Mouse (Mus musculus) midbrain, embryonic 16.5 days (tissue): ENCODE data around the gene Srxn1. TPM values are rescaled to one million over a fixed set of nuclear protein-coding genes. Genes with fewer than 3 reads are reported as not detected.

ENCODE experiments used
- ATAC-seq: fragments of 200-750 bp; cut with Nextera tagmentation; 2 replicates; pipeline ENCODE4 v1.8.0; 2017; ENCODE audit warnings: moderate TSS enrichment
- H3K27ac ChIP-seq: fragments of 300-500 bp; sonication (generic); 2 replicates; pipeline ENCODE4 v1.5.1; 2014; ENCODE audit warnings: mild to moderate bottlenecking, low read length, mixed read lengths
- H3K27me3 ChIP-seq: fragments of 300-500 bp; sonication (generic); 2 replicates; pipeline ENCODE4 v1.6.1; 2014; ENCODE audit warnings: low read depth, low read length, mixed read lengths; ENCODE audit not compliant: control insufficient read depth, insufficient read depth
- H3K36me3 ChIP-seq: fragments of 300-500 bp; sonication (generic); 2 replicates; pipeline ENCODE4 v1.6.1; 2014; ENCODE audit warnings: mild to moderate bottlenecking, low read length, moderate library complexity, mixed read lengths; ENCODE audit not compliant: control insufficient read depth, insufficient read depth
- H3K4me1 ChIP-seq: fragments of 300-500 bp; sonication (generic); 2 replicates; pipeline ENCODE4 v1.6.1; 2014; ENCODE audit warnings: mild to moderate bottlenecking, low read length, mixed read lengths; ENCODE audit not compliant: control insufficient read depth, insufficient read depth
- H3K4me2 ChIP-seq: fragments of 300-500 bp; sonication (generic); 2 replicates; pipeline ENCODE4 v1.6.1; 2014; ENCODE audit warnings: mild to moderate bottlenecking, low read length, mixed read lengths
- H3K4me3 ChIP-seq: fragments of 300-500 bp; sonication (generic); 2 replicates; pipeline ENCODE4 v1.5.1; 2014; ENCODE audit warnings: low read depth, mild to moderate bottlenecking, low read length, moderate library complexity, mixed read lengths
- H3K9ac ChIP-seq: fragments of 300-500 bp; sonication (generic); 2 replicates; pipeline ENCODE4 v1.6.1; 2014; ENCODE audit warnings: low read depth, low read length, mixed read lengths
- H3K9me3 ChIP-seq: fragments of 300-500 bp; sonication (generic); replicated peaks from 2 replicates; pipeline ENCODE4 v1.6.1; 2014; ENCODE audit warnings: mild to moderate bottlenecking, low read length, mixed read lengths; ENCODE audit not compliant: control insufficient read depth, poor library complexity, severe bottlenecking
- WGBS: fragments of 180-500 bp; shearing (Covaris S2); extraction: QIAGEN DNeasy Blood & Tissue Kit; methylation state at CpG from one replicate; pipeline ENCODE4 v1.1.7; 2014; 5-methylcytosine and 5-hydroxymethylcytosine counted together
- polyA plus RNA-seq: library from polyadenylated mRNA; unstranded; fragments of >200 nt; fragmentation: Nextera tagmentation; extraction: Ambion mirVana; gene quantifications from 2 replicates; pipeline ENCODE4 v1.2.1, GENCODE M21; 2015

Gene Srxn1
- polyA plus RNA-seq, 1 experiment from 2014 or later, result 25.4 TPM

DNA sequence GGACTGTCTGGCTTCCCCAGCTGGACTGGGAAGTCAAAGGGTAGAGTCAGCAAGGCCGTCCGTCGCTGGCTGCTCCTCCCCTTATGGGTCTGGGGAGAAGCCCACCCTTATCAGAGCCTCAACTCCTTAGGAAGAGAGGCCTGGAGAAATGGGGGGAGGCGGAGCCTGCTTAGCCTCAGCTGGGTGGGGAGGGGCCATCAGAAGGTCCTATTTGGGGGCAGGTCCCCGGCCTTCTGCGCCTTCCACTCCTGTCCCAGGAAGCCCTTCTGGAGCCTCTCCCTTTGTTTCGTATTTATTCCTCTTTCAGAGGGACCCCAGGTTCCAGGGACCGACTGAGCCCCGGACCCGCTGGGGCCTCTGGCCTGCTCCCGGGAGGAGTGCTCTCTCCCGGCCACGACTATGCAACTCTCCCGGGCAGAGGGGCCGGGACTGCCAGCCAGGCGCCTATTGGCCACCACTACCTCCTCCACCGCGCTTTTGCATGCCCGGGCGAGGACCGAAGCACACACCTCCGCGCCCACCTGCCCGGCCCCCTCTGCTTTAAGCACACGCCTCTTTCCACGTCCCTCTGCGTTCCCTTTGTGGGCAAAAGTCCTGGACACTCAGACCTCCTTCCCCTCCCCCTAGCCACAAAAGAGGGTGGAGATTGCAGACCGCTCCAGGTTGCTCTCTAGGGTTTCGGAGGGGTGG lies 10.3 kb upstream of the Srxn1 start:
- no peak overlapping the region for H3K27ac ChIP-seq
- no peaks in the 10 kb centered on the region for H3K27me3 ChIP-seq
- 9% methylated on average over 29 of the region's 29 CpGs for WGBS
- no peaks in the 10 kb centered on the region for H3K9me3 ChIP-seq
- H3K9ac ChIP-seq, result peak overlapping the region; percentile 49
- H3K4me1 ChIP-seq, result peaks cover 7% of the 10 kb centered on the region; the same call in 1 of the 2 replicates
- peaks cover 3% of the 10 kb centered on the region; the same call in 1 of the 2 replicates for H3K36me3 ChIP-seq
- H3K4me3 ChIP-seq, result no peak overlapping the region
- no peak for ATAC-seq
- peak overlapping the region; percentile 8; the same call in 1 of the 2 replicates for H3K4me2 ChIP-seq

DNA sequence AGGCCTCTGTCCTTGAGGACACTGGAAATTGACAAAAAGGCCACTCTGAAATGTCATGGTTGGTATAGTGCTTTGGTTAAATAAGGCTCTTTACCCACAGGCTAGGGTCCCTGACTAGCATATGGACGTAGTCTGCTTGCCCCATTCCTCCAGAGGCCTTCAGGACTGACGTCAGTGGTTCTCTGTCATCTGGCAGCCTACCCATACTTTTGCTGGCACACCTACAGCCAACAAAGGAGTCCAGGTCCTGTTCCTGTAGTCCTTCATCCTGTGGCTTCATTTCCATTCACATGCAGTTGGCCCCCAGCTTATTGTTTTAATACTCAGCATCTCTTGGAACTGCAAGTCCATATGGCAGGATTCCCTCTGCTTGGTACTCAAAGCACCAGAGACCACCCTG lies 8.4 kb upstream of the Srxn1 start:
- no peak for ATAC-seq
- no peaks in the 10 kb centered on the region for H3K9me3 ChIP-seq
- no peak overlapping the region for H3K9ac ChIP-seq
- H3K4me1 ChIP-seq, result peaks cover 7% of the 10 kb centered on the region; the same call in 1 of the 2 replicates
- no peaks in the 10 kb centered on the region for H3K27me3 ChIP-seq
- H3K27ac ChIP-seq, result no peak overlapping the region
- no peak overlapping the region for H3K4me3 ChIP-seq
- H3K36me3 ChIP-seq, result peaks cover 3% of the 10 kb centered on the region; the same call in 1 of the 2 replicates
- H3K4me2 ChIP-seq, result no peak overlapping the region
- WGBS, result 42% methylated on average over 2 of the region's 2 CpGs

DNA sequence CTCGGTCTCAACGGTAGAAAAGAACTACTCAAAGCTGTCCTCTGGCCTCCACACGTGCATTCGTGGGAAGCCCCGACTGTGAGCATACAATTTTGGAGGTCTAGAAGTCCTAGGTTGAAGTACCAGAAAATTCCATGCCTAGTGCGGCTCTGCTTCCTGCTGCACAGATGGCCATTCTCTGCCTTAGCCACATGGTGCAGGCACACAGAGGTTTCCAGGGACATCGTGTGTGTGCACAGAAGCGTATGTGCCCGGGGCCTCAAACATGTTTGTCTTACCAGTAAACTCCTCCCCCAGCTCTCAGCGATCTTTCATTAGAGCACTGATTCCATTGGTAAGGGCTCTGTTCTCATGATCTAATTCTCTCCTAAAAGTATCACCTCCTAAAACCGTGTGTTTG lies 7.4 kb upstream of the Srxn1 start:
- H3K36me3 ChIP-seq, result peaks cover 3% of the 10 kb centered on the region; the same call in 1 of the 2 replicates
- H3K9me3 ChIP-seq, result no peaks in the 10 kb centered on the region
- no peak overlapping the region for H3K4me3 ChIP-seq
- peaks cover 7% of the 10 kb centered on the region; the same call in 1 of the 2 replicates for H3K4me1 ChIP-seq
- WGBS, result 72% methylated on average over 11 of the region's 11 CpGs
- no peak overlapping the region for H3K4me2 ChIP-seq
- ATAC-seq, result no peak
- H3K27ac ChIP-seq, result no peak overlapping the region
- H3K27me3 ChIP-seq, result no peaks in the 10 kb centered on the region
- no peak overlapping the region for H3K9ac ChIP-seq

DNA sequence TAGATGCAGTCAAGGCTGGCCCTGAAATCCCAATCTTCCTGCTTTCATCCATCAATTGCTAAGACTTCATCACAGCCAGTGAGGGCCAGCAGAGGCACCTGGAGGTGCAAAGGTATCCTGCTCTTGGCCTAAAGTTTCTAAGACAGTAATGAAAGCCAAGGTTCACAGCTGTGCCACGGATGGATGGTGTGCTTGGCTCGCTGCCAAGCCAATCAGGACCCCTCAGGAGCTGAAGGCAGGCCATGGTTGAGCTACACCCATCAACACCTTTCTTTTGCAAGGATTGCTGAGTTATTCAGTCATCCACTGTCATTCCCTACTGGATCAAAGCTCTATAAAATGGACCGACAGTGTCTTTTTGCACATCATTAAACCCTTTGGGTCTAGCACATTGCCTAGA lies 5.8 kb upstream of the Srxn1 start:
- ATAC-seq, result no peak
- H3K27ac ChIP-seq, result no peak overlapping the region
- H3K4me1 ChIP-seq, result peaks cover 5% of the 10 kb centered on the region; the same call in 1 of the 2 replicates
- H3K36me3 ChIP-seq, result no peaks in the 10 kb centered on the region
- H3K9me3 ChIP-seq, result no peaks in the 10 kb centered on the region
- no peak overlapping the region for H3K9ac ChIP-seq
- 68% methylated on average over 3 of the region's 3 CpGs for WGBS
- no peaks in the 10 kb centered on the region for H3K27me3 ChIP-seq
- H3K4me3 ChIP-seq, result no peak overlapping the region
- no peak overlapping the region for H3K4me2 ChIP-seq

DNA sequence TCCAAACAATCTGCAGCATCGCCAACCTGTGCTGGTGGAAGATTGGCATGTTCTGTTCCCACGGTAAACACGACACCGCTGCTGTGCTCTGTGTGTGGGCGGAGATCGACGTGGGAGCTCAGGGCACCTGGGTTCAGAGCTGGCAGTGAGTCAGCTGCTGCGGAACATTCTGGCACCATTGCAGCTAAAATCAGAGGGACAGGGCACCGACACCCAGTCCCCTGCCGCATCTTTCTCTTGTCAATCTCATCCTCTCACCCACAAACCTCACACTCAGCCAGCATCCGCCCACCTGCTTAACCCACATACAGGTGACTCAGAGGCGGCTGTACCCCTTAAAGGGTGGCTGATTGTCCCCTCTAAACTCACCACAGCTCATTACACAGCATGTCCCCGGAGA lies 3.6 kb upstream of the Srxn1 start:
- Histone ChIP-seq H3K36me3 (no peaks in the 10 kb centered on the region), H3K4me3 (no peak overlapping the region), H3K27ac (no peak overlapping the region), H3K9me3 (no peaks in the 10 kb centered on the region), H3K4me2 (no peak overlapping the region), H3K9ac (no peak overlapping the region), H3K4me1 (peaks cover 7% of the 10 kb centered on the region), H3K27me3 (no peaks in the 10 kb centered on the region)
- no peak for ATAC-seq
- 73% methylated on average over 13 of the region's 13 CpGs for WGBS

DNA sequence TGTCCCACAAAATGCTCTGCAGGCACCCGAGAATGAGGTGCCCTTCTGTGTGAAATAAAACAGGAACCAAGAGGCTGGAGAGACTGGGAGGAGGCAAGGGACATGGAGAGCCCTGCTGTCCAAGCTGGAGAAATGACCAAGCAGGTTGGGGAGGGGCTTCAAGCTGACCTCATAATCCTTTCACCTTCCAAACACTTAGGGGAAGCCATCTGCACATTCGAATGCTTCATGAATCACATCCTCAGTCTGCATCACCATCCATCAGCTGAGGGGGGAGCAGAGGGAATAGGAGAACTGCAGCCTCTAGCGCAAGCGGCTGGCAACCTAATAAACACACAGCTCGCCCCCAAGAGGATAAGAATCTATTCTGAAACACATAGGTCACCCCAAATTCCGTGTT lies 2.9 kb upstream of the Srxn1 start:
- Histone ChIP-seq H3K9ac (no peak overlapping the region), H3K27me3 (no peaks in the 10 kb centered on the region), H3K4me1 (peaks cover 7% of the 10 kb centered on the region), H3K9me3 (no peaks in the 10 kb centered on the region), H3K36me3 (no peaks in the 10 kb centered on the region), H3K27ac (no peak overlapping the region), H3K4me2 (no peak overlapping the region), H3K4me3 (no peak overlapping the region)
- WGBS, result 55% methylated on average over 6 of the region's 6 CpGs
- no peak for ATAC-seq

DNA sequence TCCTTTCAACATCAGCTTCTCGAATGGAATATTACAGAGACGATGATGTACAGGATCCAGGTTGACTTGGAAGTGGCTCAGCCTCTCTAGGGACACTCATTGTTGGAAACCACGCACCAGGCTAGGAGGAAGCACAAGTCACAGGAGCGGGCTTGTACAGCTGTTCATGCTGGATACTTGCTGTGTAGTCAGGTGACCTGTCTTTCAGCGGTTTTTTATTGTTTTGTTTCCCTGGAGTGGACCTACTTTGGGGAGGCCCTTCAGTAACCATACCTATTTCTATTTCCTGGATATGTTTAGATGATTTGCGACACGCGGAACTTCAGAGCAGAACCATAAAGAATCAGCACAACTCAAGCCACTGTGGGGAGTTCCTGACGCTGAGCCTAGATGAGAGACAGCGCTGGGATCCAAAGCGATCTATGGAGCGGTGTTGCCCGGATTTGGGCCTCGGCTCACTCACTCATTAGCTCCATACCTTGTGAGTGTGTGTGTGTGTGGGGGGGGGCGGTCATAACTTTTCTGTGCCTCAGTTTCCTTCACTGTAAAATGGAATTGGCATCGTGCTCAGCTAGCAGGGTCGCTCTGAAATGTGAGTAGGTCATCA lies 502 bp upstream of the Srxn1 start:
- Histone ChIP-seq H3K27me3 (no peaks in the 10 kb centered on the region), H3K4me1 (peaks cover 7% of the 10 kb centered on the region), H3K9me3 (no peaks in the 10 kb centered on the region), H3K9ac (peak overlapping the region; percentile 70), H3K36me3 (no peaks in the 10 kb centered on the region), H3K4me2 (peak overlapping the region; percentile 80), H3K27ac (no peak overlapping the region; the same call in 1 of the 2 replicates), H3K4me3 (peak overlapping the region; percentile 50)
- peak; percentile 29 for ATAC-seq
- 15% methylated on average over 17 of the region's 17 CpGs for WGBS

DNA sequence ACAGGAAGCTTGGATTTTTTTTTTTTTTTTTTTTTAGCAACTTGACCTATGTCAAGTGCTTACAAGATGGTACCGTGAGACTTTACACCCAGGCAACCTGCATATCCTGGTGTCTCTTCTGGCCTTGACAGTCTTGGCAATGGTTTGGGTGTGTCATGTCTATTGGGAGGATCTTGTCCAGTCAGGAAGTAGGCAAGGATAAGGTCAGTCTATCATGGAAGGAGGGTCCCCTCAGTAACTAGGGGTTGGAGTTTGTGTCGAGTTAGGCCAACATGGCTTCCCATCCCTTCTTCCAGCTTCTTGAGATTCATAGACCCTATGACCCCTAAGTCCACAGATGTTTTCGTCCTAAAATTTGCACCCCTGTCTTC lies 894 bp downstream of the Srxn1 start:
- H3K4me1 ChIP-seq, result peaks cover 7% of the 10 kb centered on the region
- H3K27ac ChIP-seq, result no peak overlapping the region
- peak overlapping the region; percentile 80 for H3K4me2 ChIP-seq
- H3K9me3 ChIP-seq, result no peaks in the 10 kb centered on the region
- WGBS, result 89% methylated on average over 3 of the region's 3 CpGs
- H3K27me3 ChIP-seq, result no peaks in the 10 kb centered on the region
- H3K36me3 ChIP-seq, result no peaks in the 10 kb centered on the region
- H3K4me3 ChIP-seq, result peak overlapping the region; percentile 50
- H3K9ac ChIP-seq, result no peak overlapping the region
- ATAC-seq, result no peak

DNA sequence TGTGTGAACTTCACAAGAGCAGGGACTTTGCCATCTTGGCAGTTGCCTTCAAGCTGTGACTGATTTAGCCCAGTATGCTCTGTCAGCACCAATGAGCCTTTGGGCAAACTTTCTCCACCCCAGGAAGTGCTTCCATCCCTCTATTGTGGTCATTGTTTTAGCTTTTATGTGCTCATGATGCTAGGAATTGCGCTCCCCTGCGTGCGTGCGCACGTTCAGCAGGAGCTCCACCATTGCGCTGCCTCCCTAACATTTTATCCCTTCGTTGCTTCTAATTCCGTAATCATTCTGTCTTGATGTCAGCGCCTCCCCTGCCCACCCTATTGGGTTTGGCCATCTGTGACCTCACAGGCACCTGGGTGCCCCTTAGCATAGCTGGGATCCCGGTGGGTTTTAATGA lies 1.3 kb downstream of the Srxn1 start:
- Histone ChIP-seq H3K4me1 (peaks cover 7% of the 10 kb centered on the region), H3K9ac (no peak overlapping the region), H3K4me3 (no peak overlapping the region), H3K4me2 (no peak overlapping the region; the same call in 1 of the 2 replicates), H3K36me3 (no peaks in the 10 kb centered on the region), H3K27ac (no peak overlapping the region), H3K9me3 (no peaks in the 10 kb centered on the region), H3K27me3 (no peaks in the 10 kb centered on the region)
- WGBS, result 93% methylated on average over 10 of the region's 10 CpGs
- no peak for ATAC-seq
